Mouse (Mus musculus) kidney, postnatal 0 days (tissue): ENCODE results near the gene Cryga. TPM values are rescaled to one million over a fixed set of nuclear protein-coding genes. Genes with fewer than 3 reads are reported as not detected.
A peak's percentile ranks its signal among the peaks of the same experiment; 100 is the strongest.

ENCODE experiments used
- ATAC-seq: fragments of 200-750 bp; cut with Nextera tagmentation; replicated peaks from 2 replicates; pipeline ENCODE4 v1.8.0; 2017; ENCODE audit warnings: low read depth, moderate number of reproducible peaks, moderate TSS enrichment, moderate library complexity; ENCODE audit not compliant: low FRiP score
- DNase-seq: peaks from one replicate; pipeline ENCODE4 v3.0.0-alpha.2; 2016; ENCODE audit warnings: low spot score
- H3K27ac ChIP-seq: fragments of 300-500 bp; sonication (generic); 2 replicates; pipeline ENCODE4 v1.5.1; 2014; ENCODE audit warnings: mild to moderate bottlenecking
- H3K27me3 ChIP-seq: fragments of 300-500 bp; sonication (generic); 2 replicates; pipeline ENCODE4 v1.6.1; 2014; ENCODE audit warnings: low read length, mixed read lengths; ENCODE audit not compliant: insufficient read depth
- H3K36me3 ChIP-seq: fragments of 300-500 bp; sonication (generic); 2 replicates; pipeline ENCODE4 v1.6.1; 2014; ENCODE audit warnings: low read length, mixed read lengths; ENCODE audit not compliant: insufficient read depth
- H3K4me1 ChIP-seq: fragments of 300-500 bp; sonication (generic); replicated peaks from 2 replicates; pipeline ENCODE4 v1.6.1; 2014; ENCODE audit warnings: antibody characterized with exemption, low read length, mixed read lengths; ENCODE audit not compliant: insufficient read depth
- H3K4me2 ChIP-seq: fragments of 300-500 bp; sonication (generic); 2 replicates; pipeline ENCODE4 v1.6.1; 2014; ENCODE audit warnings: mild to moderate bottlenecking, low read length, moderate library complexity, mixed read lengths
- H3K4me3 ChIP-seq: fragments of 300-500 bp; sonication (generic); replicated peaks from 2 replicates; pipeline ENCODE4 v1.5.1; 2014; ENCODE audit warnings: low read depth, low read length
- H3K9ac ChIP-seq: fragments of 300-500 bp; sonication (generic); 2 replicates; pipeline ENCODE4 v1.6.1; 2014; ENCODE audit warnings: low read depth, low read length
- H3K9me3 ChIP-seq: fragments of 300-500 bp; sonication (generic); replicated peaks from 2 replicates; pipeline ENCODE4 v1.6.1; 2016; ENCODE audit warnings: low read length, inconsistent platforms, mixed read lengths
- CTCF ChIP-seq: IDR thresholded peaks from 2 replicates; pipeline ENCODE4 v1.5.1; 2016; ENCODE audit warnings: antibody characterized with exemption, low read depth, mild to moderate bottlenecking, moderate library complexity
- WGBS: fragments of 180-500 bp; shearing (Covaris S2); extraction: QIAGEN DNeasy Blood & Tissue Kit; methylation state at CpG from one replicate; pipeline ENCODE4 v1.1.7; 2014; 5-methylcytosine and 5-hydroxymethylcytosine counted together
- polyA plus RNA-seq: library from polyadenylated mRNA; unstranded; fragments of >200 nt; fragmentation: Nextera tagmentation; extraction: Ambion mirVana; gene quantifications from 2 replicates; pipeline ENCODE4 v1.2.1, GENCODE M21; 2015

Cryga gene
- polyA plus RNA-seq, 1 experiment from 2014 or later = not detected

DNA sequence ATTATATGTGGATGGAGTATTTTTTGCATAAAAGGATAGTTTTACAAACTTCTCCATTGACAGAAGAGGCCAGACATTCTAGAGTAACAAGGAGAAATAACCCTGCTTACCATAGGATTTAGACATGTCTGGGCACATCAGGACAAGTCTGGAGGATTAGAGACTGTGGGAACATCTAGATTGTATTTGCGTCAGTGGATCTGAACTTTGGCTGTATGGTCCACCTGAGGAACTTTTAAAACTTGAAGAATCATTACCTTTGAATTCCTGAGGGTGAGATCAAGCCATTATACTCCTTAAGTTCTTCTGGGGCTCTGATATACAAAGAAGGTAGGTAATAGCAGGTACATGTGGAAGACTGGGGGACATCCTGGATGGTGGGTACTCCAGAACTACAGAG is 28.5 kb upstream of the Cryga start:
- Histone ChIP-seq H3K27me3 (no peaks in the 10 kb centered on the region), H3K9me3 (no peaks in the 10 kb centered on the region), H3K9ac (no peak overlapping the region), H3K36me3 (no peaks in the 10 kb centered on the region), H3K4me2 (no peak overlapping the region), H3K4me3 (no peak overlapping the region), H3K27ac (no peak overlapping the region), H3K4me1 (no peaks in the 10 kb centered on the region)
- DNase-seq (no peak), ATAC-seq (no peak)
- 86% methylated on average over 1 of the region's 1 CpGs for WGBS
- TF ChIP-seq CTCF = no peak

DNA sequence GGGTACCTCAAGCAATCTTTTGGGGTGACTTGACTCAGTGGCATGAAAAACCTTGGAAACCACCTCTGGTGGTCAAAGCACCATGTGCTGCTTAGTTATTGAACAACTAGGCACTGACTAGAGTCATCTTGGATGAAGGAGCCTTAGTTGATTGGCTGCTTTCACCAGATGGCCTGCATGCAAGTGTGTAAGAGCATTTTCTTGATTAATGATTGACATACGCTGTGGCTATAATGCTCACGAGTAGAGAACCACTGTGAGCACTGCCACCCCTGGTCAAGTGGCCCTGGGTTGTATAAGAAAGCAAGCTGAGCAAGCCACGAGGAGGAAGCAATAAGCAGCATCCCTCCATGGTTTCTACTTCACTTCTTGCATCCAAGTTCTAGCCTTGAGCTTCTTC is 27.1 kb upstream of the Cryga start:
- Histone ChIP-seq H3K27ac (no peak overlapping the region), H3K36me3 (no peaks in the 10 kb centered on the region), H3K4me2 (no peak overlapping the region)

DNA sequence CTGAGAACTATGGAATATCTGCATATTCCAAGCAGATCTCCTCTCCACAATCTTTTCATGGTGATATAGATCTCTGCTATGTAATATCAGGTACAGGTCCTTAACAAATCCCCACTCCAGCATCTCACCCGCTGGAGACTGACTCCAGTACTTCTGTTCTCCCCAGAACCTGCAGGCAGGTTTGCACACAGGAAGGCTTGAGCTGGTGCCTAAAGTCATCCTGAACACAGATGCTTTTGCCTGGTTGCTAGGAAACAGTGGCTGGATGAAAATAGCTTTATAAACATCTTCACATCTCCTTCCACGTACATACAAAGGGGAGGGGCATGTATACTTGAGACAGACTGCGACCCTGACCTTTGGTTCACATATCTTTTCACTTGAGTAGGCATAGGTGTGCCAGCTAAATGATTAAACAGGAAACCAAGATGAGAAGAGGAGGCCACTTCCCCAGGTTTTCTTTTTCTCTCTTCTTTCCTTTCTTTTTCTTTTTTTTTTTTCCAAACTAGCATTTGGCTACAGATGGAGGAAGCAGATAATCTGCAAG is 26.5 kb upstream of the Cryga start:
- 52% methylated on average over 3 of the region's 3 CpGs for WGBS
- no peaks in the 10 kb centered on the region for H3K36me3 ChIP-seq
- no peak overlapping the region for H3K4me2 ChIP-seq
- ATAC-seq (no peak; the same call in 1 of the 2 replicates), DNase-seq (no peak)
- no peaks in the 10 kb centered on the region for H3K9me3 ChIP-seq
- H3K4me3 ChIP-seq = no peak overlapping the region
- H3K27me3 ChIP-seq = no peaks in the 10 kb centered on the region
- H3K27ac ChIP-seq = no peak overlapping the region
- no peak for TF ChIP-seq CTCF
- H3K9ac ChIP-seq = no peak overlapping the region
- no peaks in the 10 kb centered on the region for H3K4me1 ChIP-seq

More for the DNA sequence above, 27.1 kb upstream of the Cryga start:
- Histone ChIP-seq H3K9me3 (no peaks in the 10 kb centered on the region), H3K4me1 (no peaks in the 10 kb centered on the region), H3K9ac (no peak overlapping the region), H3K27me3 (no peaks in the 10 kb centered on the region), H3K4me3 (no peak overlapping the region)
- peak; percentile 77 for ATAC-seq
- 71% methylated on average over 3 of the region's 3 CpGs for WGBS
- DNase-seq = no peak
- TF ChIP-seq CTCF = no peak

DNA sequence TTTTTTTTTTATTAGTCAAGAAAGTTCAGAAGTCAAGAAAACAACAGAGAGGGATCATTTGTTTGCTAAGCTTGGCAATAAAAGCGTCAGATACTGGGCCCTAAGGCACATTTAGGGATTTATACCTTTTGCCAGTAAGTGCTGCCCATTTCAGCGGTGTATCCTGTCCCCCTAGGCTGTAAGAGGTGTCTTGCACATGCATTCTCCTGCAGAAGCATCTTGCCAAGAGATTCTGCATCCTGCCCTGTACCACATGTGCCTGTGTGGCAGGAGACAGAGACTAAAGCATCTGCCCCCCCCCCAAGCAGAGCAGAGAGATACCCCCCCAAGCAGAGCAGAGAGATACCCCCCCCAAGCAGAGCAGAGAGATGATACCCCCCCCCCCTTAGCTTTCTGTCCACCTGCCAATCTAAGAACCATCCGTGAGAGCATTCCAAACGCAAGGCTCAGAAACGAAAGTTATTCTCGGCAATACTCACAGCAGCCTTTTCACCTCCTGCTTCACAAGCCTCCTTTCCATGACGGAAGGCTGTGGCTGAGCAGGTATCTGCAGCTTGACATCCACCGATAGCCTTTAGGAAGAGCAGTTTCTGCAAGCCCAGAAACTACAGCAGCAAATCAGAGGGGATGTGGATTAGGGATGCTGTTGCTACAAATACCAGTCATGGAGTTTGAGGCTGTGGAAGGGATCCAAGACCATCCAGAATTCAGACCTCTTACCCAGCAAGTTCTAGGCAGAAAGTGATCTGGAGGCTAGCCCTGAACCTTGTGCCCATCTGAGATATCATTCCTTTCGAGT is 19.6 kb upstream of the Cryga start, which contains the start of gene D630023F18Rik:
TSS of gene D630023F18Rik (minus strand) at position 641 of the 799 bp plus-strand sequence.
- Histone ChIP-seq H3K27ac (no peak within 1 kb of the TSS), H3K27me3 (no peaks in the 10 kb centered on the region), H3K4me2 (peak within 1 kb of the TSS; percentile 36), H3K36me3 (no peaks in the 10 kb centered on the region), H3K9me3 (no peaks in the 10 kb centered on the region), H3K4me1 (no peaks in the 10 kb centered on the region), H3K4me3 (peak within 1 kb of the TSS; percentile 10; the same call in 1 of the 2 replicates), H3K9ac (no peak within 1 kb of the TSS)
- TF ChIP-seq CTCF = no peak
- no peak for ATAC-seq
- DNase-seq = no peak
- 21% methylated on average over 9 of the region's 9 CpGs for WGBS

DNA sequence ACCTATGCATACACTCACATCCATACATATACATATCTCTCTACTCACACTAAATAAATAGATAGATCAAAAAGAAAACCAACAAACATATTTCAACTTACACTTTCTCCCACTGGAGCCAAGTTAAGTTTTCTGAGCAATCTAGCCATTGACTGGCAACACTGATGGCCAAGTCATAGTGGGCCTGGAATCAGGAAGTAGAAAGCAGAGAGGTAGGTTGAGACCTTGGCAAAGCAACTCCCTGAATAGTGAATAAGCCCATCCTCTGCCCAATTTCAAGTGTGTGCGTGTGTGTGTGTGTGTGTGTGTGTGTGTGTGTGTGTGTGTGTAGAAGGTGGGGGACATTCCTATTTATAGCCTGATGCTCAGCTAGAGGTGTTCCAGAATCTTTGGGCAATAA is 16.3 kb upstream of the Cryga start, which contains the start of gene Gm28845:
TSS of gene Gm28845 (minus strand) at position 121 of the 400 bp plus-strand sequence.
- no peak within 1 kb of the TSS for H3K4me2 ChIP-seq
- H3K36me3 ChIP-seq = no peaks in the 10 kb centered on the region
- TF ChIP-seq CTCF = no peak
- no peaks in the 10 kb centered on the region for H3K4me1 ChIP-seq
- H3K4me3 ChIP-seq = no peak within 1 kb of the TSS
- no peak for ATAC-seq
- H3K27ac ChIP-seq = peak within 1 kb of the TSS; percentile 77
- no peak for DNase-seq
- H3K9ac ChIP-seq = no peak within 1 kb of the TSS
- H3K9me3 ChIP-seq = no peaks in the 10 kb centered on the region
- no peaks in the 10 kb centered on the region for H3K27me3 ChIP-seq
- 94% methylated on average over 1 of the region's 1 CpGs for WGBS

DNA sequence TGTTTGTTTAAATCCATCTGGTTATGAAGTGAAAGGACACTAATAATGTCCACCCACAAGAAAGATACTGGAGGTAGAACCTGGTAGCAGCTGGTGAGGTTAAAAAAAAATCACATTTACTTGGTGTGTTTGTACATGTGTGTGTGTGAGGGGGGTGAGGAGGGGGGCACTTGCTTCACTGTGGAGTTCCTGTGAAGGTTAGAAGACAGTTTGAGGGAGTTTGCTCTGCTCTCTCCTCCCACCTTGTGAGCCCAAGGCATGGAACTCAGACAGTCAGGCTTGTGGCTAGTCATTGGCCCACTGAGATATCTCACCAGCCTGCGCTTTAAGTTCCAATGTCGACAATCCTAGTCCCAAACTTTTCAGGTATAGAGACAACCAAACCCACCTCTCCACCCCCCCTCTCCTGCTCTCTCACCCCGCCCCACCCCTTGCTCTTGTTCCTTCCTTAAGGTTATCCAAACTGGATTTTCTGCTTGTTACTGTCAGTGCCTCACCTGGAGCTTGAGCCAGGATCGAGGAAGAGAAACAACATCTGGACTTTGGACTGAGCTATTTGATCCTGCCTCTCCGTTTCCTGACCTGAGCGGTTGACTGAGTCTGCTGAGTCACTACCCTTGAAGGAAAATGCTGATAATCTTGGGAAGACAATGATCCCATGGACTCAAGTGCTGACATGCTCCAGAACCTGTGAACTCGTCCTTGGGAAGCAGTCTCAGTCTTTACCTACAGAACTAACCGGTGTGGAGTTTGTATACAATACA is 15.2 kb upstream of the Cryga start:
- DNase-seq = peak; percentile 41
- no peak overlapping the region for H3K4me2 ChIP-seq
- peak overlapping the region; percentile 77 for H3K27ac ChIP-seq
- no peak overlapping the region for H3K9ac ChIP-seq
- no peaks in the 10 kb centered on the region for H3K4me1 ChIP-seq
- no peak overlapping the region for H3K4me3 ChIP-seq
- no peak for TF ChIP-seq CTCF
- ATAC-seq = peak; percentile 93
- no peaks in the 10 kb centered on the region for H3K27me3 ChIP-seq
- no peaks in the 10 kb centered on the region for H3K9me3 ChIP-seq
- H3K36me3 ChIP-seq = no peaks in the 10 kb centered on the region
- 48% methylated on average over 8 of the region's 8 CpGs for WGBS
